Mouse (Mus musculus): ENCODE results near the gene Mrps14. TPM values are rescaled to one million over a fixed set of nuclear protein-coding genes. Genes with fewer than 3 reads are reported as not detected.

Gene Mrps14
- total and polyA plus RNA-seq, 2 experiments from 2014 or later, result 28.1 to 221 TPM

- Histone ChIP-seq H3K27ac (ENCODE audit: low read depth) (no peak within 1 kb of the TSS), H3K36me3 (replicated peaks; ENCODE audit: control insufficient read depth, insufficient read depth, low read length) (no peaks in the 10 kb centered on the region), H3K9me3 (replicated peaks; ENCODE audit: control insufficient read depth, low read length) (no peaks in the 10 kb centered on the region), H3K27me3 (ENCODE audit: control insufficient read depth, insufficient read depth, low read length) (no peaks in the 10 kb centered on the region), H3K4me2 (ENCODE audit: low read depth, low read length) (no peak within 1 kb of the TSS), H3K4me1 (ENCODE audit: control insufficient read depth, insufficient read depth) (no peaks in the 10 kb centered on the region), H3K9ac (replicated peaks; ENCODE audit: low read depth, low read length) (no peak within 1 kb of the TSS), H3K4me3 (ENCODE audit: low read depth, low read length) (no peak within 1 kb of the TSS)
- TF ChIP-seq EP300 (IDR thresholded peaks at IDR 0.05; ENCODE audit: low read depth) (no peak), CTCF (IDR thresholded peaks at IDR 0.05; ENCODE audit: low read depth) (no peak)
- DNase-seq (ENCODE audit: low spot score) (no peak), ATAC-seq (ENCODE audit: insufficient read depth, low read depth) (no peak)
- WGBS, result 45% methylated on average over 8 of the region's 8 CpGs
Observed at GRCm38 (mm10) chr1:160153480-160153879, 41.5 kb upstream of the Mrps14 start, which contains the start of gene Tnn. TSS of gene Tnn (minus strand) at chr1:160153580.

GRCm38 (mm10) chr1:160158190-160158589, 36.8 kb upstream of the Mrps14 start:
- DNase-seq (ENCODE audit: low spot score) (no peak), ATAC-seq (ENCODE audit: insufficient read depth, low read depth) (no peak)
- no peak overlapping the region for H3K9ac ChIP-seq (replicated peaks; ENCODE audit: low read depth, low read length)
- no peaks in the 10 kb centered on the region for H3K4me1 ChIP-seq (ENCODE audit: control insufficient read depth, insufficient read depth)
- WGBS, result 86% methylated on average over 2 of the region's 2 CpGs
- no peak overlapping the region for H3K4me3 ChIP-seq (ENCODE audit: low read depth, low read length)
- H3K4me2 ChIP-seq (ENCODE audit: low read depth, low read length), result no peak overlapping the region
- no peaks in the 10 kb centered on the region for H3K27me3 ChIP-seq (ENCODE audit: control insufficient read depth, insufficient read depth, low read length)
- no peak overlapping the region for H3K27ac ChIP-seq (ENCODE audit: low read depth)
- H3K9me3 ChIP-seq (replicated peaks; ENCODE audit: control insufficient read depth, low read length), result no peaks in the 10 kb centered on the region
- TF ChIP-seq CTCF (IDR thresholded peaks at IDR 0.05; ENCODE audit: low read depth) (no peak), EP300 (IDR thresholded peaks at IDR 0.05; ENCODE audit: low read depth) (no peak)
- no peaks in the 10 kb centered on the region for H3K36me3 ChIP-seq (replicated peaks; ENCODE audit: control insufficient read depth, insufficient read depth, low read length)

- ATAC-seq (ENCODE audit: insufficient read depth, low read depth) (no peak), DNase-seq (ENCODE audit: low spot score) (no peak)
- no peaks in the 10 kb centered on the region for H3K36me3 ChIP-seq (replicated peaks; ENCODE audit: control insufficient read depth, insufficient read depth, low read length)
- no peaks in the 10 kb centered on the region for H3K9me3 ChIP-seq (replicated peaks; ENCODE audit: control insufficient read depth, low read length)
- no peak overlapping the region for H3K27ac ChIP-seq (ENCODE audit: low read depth)
- 74% methylated on average over 3 of the region's 5 CpGs for WGBS
- H3K4me2 ChIP-seq (ENCODE audit: low read depth, low read length), result no peak overlapping the region
- no peaks in the 10 kb centered on the region for H3K4me1 ChIP-seq (ENCODE audit: control insufficient read depth, insufficient read depth)
- no peak overlapping the region for H3K4me3 ChIP-seq (ENCODE audit: low read depth, low read length)
- H3K9ac ChIP-seq (replicated peaks; ENCODE audit: low read depth, low read length), result no peak overlapping the region
- TF ChIP-seq CTCF (IDR thresholded peaks at IDR 0.05; ENCODE audit: low read depth), result no peak
- TF ChIP-seq EP300 (IDR thresholded peaks at IDR 0.05; ENCODE audit: low read depth), result no peak
- no peaks in the 10 kb centered on the region for H3K27me3 ChIP-seq (ENCODE audit: control insufficient read depth, insufficient read depth, low read length)
Observed at GRCm38 (mm10) chr1:160166600-160166999, 28.4 kb upstream of the Mrps14 start.

- Histone ChIP-seq H3K4me3 (ENCODE audit: low read depth, low read length) (no peak overlapping the region), H3K4me2 (ENCODE audit: low read depth, low read length) (no peak overlapping the region), H3K9ac (replicated peaks; ENCODE audit: low read depth, low read length) (no peak overlapping the region), H3K27ac (ENCODE audit: low read depth) (no peak overlapping the region), H3K36me3 (replicated peaks; ENCODE audit: control insufficient read depth, insufficient read depth, low read length) (no peaks in the 10 kb centered on the region), H3K9me3 (replicated peaks; ENCODE audit: control insufficient read depth, low read length) (no peaks in the 10 kb centered on the region), H3K27me3 (ENCODE audit: control insufficient read depth, insufficient read depth, low read length) (no peaks in the 10 kb centered on the region), H3K4me1 (ENCODE audit: control insufficient read depth, insufficient read depth) (no peaks in the 10 kb centered on the region)
- TF ChIP-seq CTCF (IDR thresholded peaks at IDR 0.05; ENCODE audit: low read depth), result no peak
- TF ChIP-seq EP300 (IDR thresholded peaks at IDR 0.05; ENCODE audit: low read depth), result no peak
- ATAC-seq (ENCODE audit: insufficient read depth, low read depth), result no peak
- DNase-seq (ENCODE audit: low spot score), result no peak
- WGBS, result 72% methylated on average over 8 of the region's 8 CpGs
Observed at GRCm38 (mm10) chr1:160176903-160177302, 18.1 kb upstream of the Mrps14 start.

GRCm38 (mm10) chr1:160181216-160181615, 13.8 kb upstream of the Mrps14 start:
- ATAC-seq (ENCODE audit: insufficient read depth, low read depth) (no peak), DNase-seq (ENCODE audit: low spot score) (no peak)
- no peaks in the 10 kb centered on the region for H3K27me3 ChIP-seq (ENCODE audit: control insufficient read depth, insufficient read depth, low read length)
- no peak overlapping the region for H3K4me3 ChIP-seq (ENCODE audit: low read depth, low read length)
- no peaks in the 10 kb centered on the region for H3K36me3 ChIP-seq (replicated peaks; ENCODE audit: control insufficient read depth, insufficient read depth, low read length)
- no peak for TF ChIP-seq EP300 (IDR thresholded peaks at IDR 0.05; ENCODE audit: low read depth)
- no peak for TF ChIP-seq CTCF (IDR thresholded peaks at IDR 0.05; ENCODE audit: low read depth)
- 57% methylated on average over 4 of the region's 4 CpGs for WGBS
- H3K9me3 ChIP-seq (replicated peaks; ENCODE audit: control insufficient read depth, low read length), result no peaks in the 10 kb centered on the region
- no peak overlapping the region for H3K27ac ChIP-seq (ENCODE audit: low read depth)
- no peak overlapping the region for H3K4me2 ChIP-seq (ENCODE audit: low read depth, low read length)
- no peaks in the 10 kb centered on the region for H3K4me1 ChIP-seq (ENCODE audit: control insufficient read depth, insufficient read depth)
- H3K9ac ChIP-seq (replicated peaks; ENCODE audit: low read depth, low read length), result no peak overlapping the region

GRCm38 (mm10) chr1:160184506-160184905, 10.5 kb upstream of the Mrps14 start:
- H3K4me2 ChIP-seq (ENCODE audit: low read depth, low read length), result no peak overlapping the region
- no peak overlapping the region for H3K27ac ChIP-seq (ENCODE audit: low read depth)
- no peaks in the 10 kb centered on the region for H3K36me3 ChIP-seq (replicated peaks; ENCODE audit: control insufficient read depth, insufficient read depth, low read length)
- peak; percentile 46 for DNase-seq (ENCODE audit: low spot score)
- H3K9me3 ChIP-seq (replicated peaks; ENCODE audit: control insufficient read depth, low read length), result no peaks in the 10 kb centered on the region
- ATAC-seq (ENCODE audit: insufficient read depth, low read depth), result no peak
- no peaks in the 10 kb centered on the region for H3K27me3 ChIP-seq (ENCODE audit: control insufficient read depth, insufficient read depth, low read length)
- 11% methylated on average over 5 of the region's 5 CpGs for WGBS
- H3K4me3 ChIP-seq (ENCODE audit: low read depth, low read length), result no peak overlapping the region
- no peak overlapping the region for H3K9ac ChIP-seq (replicated peaks; ENCODE audit: low read depth, low read length)
- H3K4me1 ChIP-seq (ENCODE audit: control insufficient read depth, insufficient read depth), result no peaks in the 10 kb centered on the region
- TF ChIP-seq EP300 (IDR thresholded peaks at IDR 0.05; ENCODE audit: low read depth) (no peak), CTCF (IDR thresholded peaks at IDR 0.05; ENCODE audit: low read depth) (peak; percentile 81)
